15 mouse cellular contexts compared by ENCODE assay signal in genomic region chrX:8179646-8180045, GRCm38 (mm10).
"Had no signal": no experiment of that assay in that cellular context is flagged by ENCODE, and none has a peak within 500 bp of the region (broad histone marks: within the 10 kb centered on the region; RNA-seq: fewer than 3 reads in every experiment).

No protein-coding gene starts in this region.

- DNase-seq: retina, postnatal 1 day; right cerebral cortex, adult 18-20 months; right cerebral cortex, postnatal 14 days; right cerebral cortex, postnatal 25 days; right cerebral cortex, postnatal 4 days; spleen, adult 18-20 months; thymus, adult 18-20 months; thymus, postnatal 14 days; thymus, postnatal 25 days; thymus, postnatal 36 days; thymus, postnatal 4 days had no signal

- H3K27me3 ChIP-seq: neural tube, embryonic 13.5 days; neural tube, embryonic 15.5 days; stomach, embryonic 15.5 days had no signal

- H3K4me3 ChIP-seq: neural tube, embryonic 13.5 days; neural tube, embryonic 15.5 days; stomach, embryonic 15.5 days had no signal

- H3K4me2 ChIP-seq: neural tube, embryonic 13.5 days; neural tube, embryonic 15.5 days; stomach, embryonic 15.5 days had no signal

- H3K36me3 ChIP-seq: neural tube, embryonic 13.5 days; neural tube, embryonic 15.5 days; stomach, embryonic 15.5 days had no signal

- H3K9me3 ChIP-seq: neural tube, embryonic 13.5 days; neural tube, embryonic 15.5 days; stomach, embryonic 15.5 days had no signal

- H3K9ac ChIP-seq: neural tube, embryonic 13.5 days; neural tube, embryonic 15.5 days; stomach, embryonic 15.5 days had no signal

- H3K4me1 ChIP-seq: stomach, embryonic 15.5 days had no signal

- H3K27ac ChIP-seq: neural tube, embryonic 13.5 days; neural tube, embryonic 15.5 days; stomach, embryonic 15.5 days; stomach, postnatal 0 days had no signal
